In the genomic region with DNA sequence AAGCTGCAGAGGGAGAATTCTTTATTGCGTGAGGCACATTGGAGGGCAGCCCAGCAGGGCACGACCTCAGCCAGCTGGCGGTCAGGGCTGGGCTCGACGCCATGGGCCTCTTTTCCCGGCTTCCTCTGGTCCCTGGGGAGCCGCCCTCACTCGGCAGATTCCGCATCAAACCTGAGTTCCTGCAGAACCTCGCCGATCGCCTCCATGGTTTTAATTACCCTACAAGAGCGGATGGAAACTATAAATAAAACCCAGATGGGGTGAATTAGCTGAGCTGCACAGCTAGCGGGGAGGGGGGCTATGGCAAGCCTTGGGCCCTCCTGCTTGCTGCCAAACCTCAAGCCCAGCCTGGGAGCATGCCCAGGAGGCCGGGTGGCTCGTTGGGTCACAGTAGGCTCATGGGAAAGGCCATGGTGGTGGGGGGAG, we compare ENCODE assay signal across 11 mouse cellular contexts. TPM values are rescaled to one million over a fixed set of nuclear protein-coding genes. Genes with fewer than 3 reads are reported as not detected.
DNase-seq lines count a peak whose midpoint lies in the region; ATAC-seq and TF ChIP-seq lines count a peak whose summit lies in the region.
"Had no signal": no experiment of that assay in that cellular context is flagged by ENCODE, and none has a peak within 500 bp of the region (broad histone marks: within the 10 kb centered on the region; RNA-seq: fewer than 3 reads in every experiment).

No protein-coding gene starts in this region.

- H3K36me3 ChIP-seq in hindbrain, embryonic 10.5 days: peaks cover 42% of the 10 kb centered on the region
- H3K36me3 ChIP-seq in hindbrain, embryonic 14.5 days (replicated peaks; ENCODE audit: control insufficient read depth, insufficient read depth): peaks cover 34% of the 10 kb centered on the region
- peaks cover 15% of the 10 kb centered on the region; the same call in 1 of the 2 replicates for H3K36me3 ChIP-seq in hindbrain, postnatal 0 days (ENCODE audit: insufficient read depth, low read length)
- peaks cover 20% of the 10 kb centered on the region for H3K36me3 ChIP-seq in lung, embryonic 15.5 days

- no peak overlapping the region for H3K4me2 ChIP-seq in hindbrain, embryonic 14.5 days (replicated peaks)
- no peak overlapping the region for H3K4me2 ChIP-seq in hindbrain, postnatal 0 days (ENCODE audit: low read depth, low read length)
- H3K4me2 ChIP-seq in lung, embryonic 15.5 days: 0 out of 2 replicates have a peak overlapping the region, but pooled peaks have one; percentile 88

- peaks cover 56% of the 10 kb centered on the region for H3K27me3 ChIP-seq in hindbrain, embryonic 10.5 days (ENCODE audit: insufficient read depth, poor library complexity, severe bottlenecking)
- peaks cover 50% of the 10 kb centered on the region for H3K27me3 ChIP-seq in hindbrain, embryonic 14.5 days (ENCODE audit: control insufficient read depth, insufficient read depth, low read length)
- H3K27me3 ChIP-seq in hindbrain, postnatal 0 days (ENCODE audit: insufficient read depth, low read length): peaks cover 11% of the 10 kb centered on the region
- peaks cover 33% of the 10 kb centered on the region for H3K27me3 ChIP-seq in lung, embryonic 15.5 days

- H3K9ac ChIP-seq in hindbrain, embryonic 14.5 days: no peak overlapping the region
- H3K9ac ChIP-seq in hindbrain, postnatal 0 days (replicated peaks; ENCODE audit: low read length): no peak overlapping the region
- H3K9ac ChIP-seq in lung, embryonic 15.5 days: no peak overlapping the region
- H3K9ac ChIP-seq: liver, embryonic 14.5 days had no signal

- peak; percentile 63 for DNase-seq in hindbrain, embryonic 10.5 days (ENCODE audit: low spot score)
- DNase-seq in hindbrain, embryonic 14.5 days (ENCODE audit: low spot score): no peak
- DNase-seq in adipocyte (ENCODE audit: low spot score): peak; percentile 99
- DNase-seq in hindbrain, postnatal 0 days (ENCODE audit: low spot score): peak; percentile 65
- no peak for DNase-seq in retina, embryonic 14.5 days (ENCODE audit: low spot score)

- no peak for ATAC-seq in hindbrain, embryonic 14.5 days (ENCODE audit: low FRiP score)
- no peak for ATAC-seq in hindbrain, postnatal 0 days
- no peak for ATAC-seq in lung, embryonic 15.5 days (ENCODE audit: borderline replicate concordance, extremely low read depth, low FRiP score, low TSS enrichment)
- no peak for ATAC-seq in megakaryocyte-erythroid progenitor cell, adult 5-6 weeks (replicated peaks; ENCODE audit: low FRiP score, low TSS enrichment, poor library complexity, severe bottlenecking)

- H3K4me1 ChIP-seq in hindbrain, embryonic 10.5 days (replicated peaks): peaks cover 84% of the 10 kb centered on the region
- peaks cover 40% of the 10 kb centered on the region for H3K4me1 ChIP-seq in hindbrain, embryonic 14.5 days (replicated peaks; ENCODE audit: control insufficient read depth, insufficient read depth, low read length)
- H3K4me1 ChIP-seq in embryonic fibroblast, embryonic 13.5 days (ENCODE audit: control insufficient read depth, insufficient read depth, low read length): peaks cover 8% of the 10 kb centered on the region; the same call in 1 of the 2 replicates
- peaks cover 19% of the 10 kb centered on the region; the same call in 1 of the 2 replicates for H3K4me1 ChIP-seq in hindbrain, postnatal 0 days (ENCODE audit: insufficient read depth, low read length)
- peaks cover 81% of the 10 kb centered on the region for H3K4me1 ChIP-seq in lung, embryonic 15.5 days

- no peaks in the 10 kb centered on the region for H3K9me3 ChIP-seq in hindbrain, embryonic 10.5 days
- no peaks in the 10 kb centered on the region for H3K9me3 ChIP-seq in hindbrain, embryonic 14.5 days (ENCODE audit: control insufficient read depth, low read length)
- no peaks in the 10 kb centered on the region for H3K9me3 ChIP-seq in hindbrain, postnatal 0 days (ENCODE audit: low read length)
- no peaks in the 10 kb centered on the region for H3K9me3 ChIP-seq in lung, embryonic 15.5 days
- H3K9me3 ChIP-seq: G1E had no signal

- TF ChIP-seq POLR2A in embryonic fibroblast, embryonic 13.5 days (IDR thresholded peaks at IDR 0.05; ENCODE audit: low read depth, low read length): no peak

- H3K27ac ChIP-seq in hindbrain, embryonic 10.5 days: no peak overlapping the region
- H3K27ac ChIP-seq in hindbrain, embryonic 14.5 days: no peak overlapping the region
- H3K27ac ChIP-seq in embryonic fibroblast, embryonic 13.5 days (ENCODE audit: insufficient read depth, low read length): peak overlapping the region; percentile 45
- no peak overlapping the region for H3K27ac ChIP-seq in hindbrain, postnatal 0 days
- no peak overlapping the region for H3K27ac ChIP-seq in lung, embryonic 15.5 days
- H3K27ac ChIP-seq: liver, embryonic 14.5 days had no signal

- no peak for TF ChIP-seq CTCF in embryonic fibroblast, embryonic 13.5 days (IDR thresholded peaks at IDR 0.05; ENCODE audit: borderline replicate concordance, insufficient read depth, low read length)
- TF ChIP-seq CTCF in hindbrain, postnatal 0 days (IDR thresholded peaks at IDR 0.05; ENCODE audit: low read depth): no peak

- H3K4me3 ChIP-seq in hindbrain, embryonic 10.5 days: peak overlapping the region; percentile 64
- no peak overlapping the region for H3K4me3 ChIP-seq in hindbrain, embryonic 14.5 days (replicated peaks; ENCODE audit: low read length)
- H3K4me3 ChIP-seq in embryonic fibroblast, embryonic 13.5 days (ENCODE audit: insufficient read depth, low read length): no peak overlapping the region
- H3K4me3 ChIP-seq in hindbrain, postnatal 0 days (ENCODE audit: low read length): no peak overlapping the region
- no peak overlapping the region for H3K4me3 ChIP-seq in lung, embryonic 15.5 days

- 52% methylated on average over 16 of the region's 16 CpGs for WGBS in hindbrain, embryonic 10.5 days
- 42% methylated on average over 16 of the region's 16 CpGs for WGBS in hindbrain, embryonic 14.5 days
- 24% methylated on average over 16 of the region's 16 CpGs for WGBS in hindbrain, postnatal 0 days
- WGBS in lung, embryonic 15.5 days: 48% methylated on average over 16 of the region's 16 CpGs

RNA-seq across cellular contexts. Expression of gene Rex1bd, which starts 2.2 kb away (rescaled TPM):
- polyA plus RNA-seq in hindbrain, embryonic 10.5 days (2016; fragmentation: Nextera tagmentation; extraction: Ambion mirVana): 131 and 148 TPM in 2 replicates
- 161 and 166 TPM in 2 replicates for polyA plus RNA-seq in hindbrain, embryonic 14.5 days (2014; fragmentation: Nextera tagmentation; extraction: Ambion mirVana)
- 29.9 and 46.6 TPM in 2 replicates for polyA plus RNA-seq in embryonic fibroblast, embryonic 13.5 days (2011; ENCODE audit: insufficient read length, low read depth, missing spikeins)
- total RNA-seq in hindbrain, postnatal 0 days (2014; rRNA removed): 140 TPM in 2 replicates
- polyA plus RNA-seq in hindbrain, postnatal 0 days (2015; fragmentation: Nextera tagmentation; extraction: Ambion mirVana): 188 and 190 TPM in 2 replicates
- 120 and 122 TPM in 2 replicates for polyA plus RNA-seq in lung, embryonic 15.5 days (2015; fragmentation: Nextera tagmentation; extraction: Ambion mirVana)
- 53.5 and 57.0 TPM in 2 replicates for total RNA-seq in megakaryocyte-erythroid progenitor cell, adult 5-6 weeks (2014; fragmentation: Nextera tagmentation)
- 25.8 and 48.7 TPM in 2 replicates for total RNA-seq in megakaryocyte-erythroid progenitor cell, adult 5-6 weeks (2017)

RNA-seq across cellular contexts. Expression of gene Uba52, which starts 6.3 kb away (rescaled TPM):
- polyA plus RNA-seq in hindbrain, embryonic 10.5 days (2016; fragmentation: Nextera tagmentation; extraction: Ambion mirVana): 914 and 933 TPM in 2 replicates
- 622 and 778 TPM in 2 replicates for polyA plus RNA-seq in hindbrain, embryonic 14.5 days (2014; fragmentation: Nextera tagmentation; extraction: Ambion mirVana)
- 547 and 589 TPM in 2 replicates for polyA plus RNA-seq in embryonic fibroblast, embryonic 13.5 days (2011; ENCODE audit: insufficient read length, low read depth, missing spikeins)
- 510 and 535 TPM in 2 replicates for total RNA-seq in hindbrain, postnatal 0 days (2014; rRNA removed)
- 717 and 784 TPM in 2 replicates for polyA plus RNA-seq in hindbrain, postnatal 0 days (2015; fragmentation: Nextera tagmentation; extraction: Ambion mirVana)
- polyA plus RNA-seq in lung, embryonic 15.5 days (2015; fragmentation: Nextera tagmentation; extraction: Ambion mirVana): 909 and 953 TPM in 2 replicates
- 2,751 and 3,393 TPM in 2 replicates for total RNA-seq in megakaryocyte-erythroid progenitor cell, adult 5-6 weeks (2014; fragmentation: Nextera tagmentation)
- total RNA-seq in megakaryocyte-erythroid progenitor cell, adult 5-6 weeks (2017): 4,463 and 5,230 TPM in 2 replicates

RNA-seq across cellular contexts. Expression of gene Crlf1, which starts 11.3 kb away (rescaled TPM):
- 4.5 and 10.3 TPM in 2 replicates for polyA plus RNA-seq in hindbrain, embryonic 10.5 days (2016; fragmentation: Nextera tagmentation; extraction: Ambion mirVana)
- 6.3 and 6.9 TPM in 2 replicates for polyA plus RNA-seq in hindbrain, embryonic 14.5 days (2014; fragmentation: Nextera tagmentation; extraction: Ambion mirVana)
- polyA plus RNA-seq in embryonic fibroblast, embryonic 13.5 days (2011; ENCODE audit: insufficient read length, low read depth, missing spikeins): 215 and 351 TPM in 2 replicates
- 6.5 and 26.7 TPM in 2 replicates for total RNA-seq in hindbrain, postnatal 0 days (2014; rRNA removed)
- polyA plus RNA-seq in hindbrain, postnatal 0 days (2015; fragmentation: Nextera tagmentation; extraction: Ambion mirVana): 16.3 and 17.3 TPM in 2 replicates
- polyA plus RNA-seq in lung, embryonic 15.5 days (2015; fragmentation: Nextera tagmentation; extraction: Ambion mirVana): 181 and 186 TPM in 2 replicates
- 0.30 and 2.3 TPM in 2 replicates for total RNA-seq in megakaryocyte-erythroid progenitor cell, adult 5-6 weeks (2014; fragmentation: Nextera tagmentation)
- not detected in 2 replicates for total RNA-seq in megakaryocyte-erythroid progenitor cell, adult 5-6 weeks (2017)
- total RNA-seq: G1E had no signal
- polyA plus RNA-seq: G1E had no signal

RNA-seq across cellular contexts. Expression of gene Tmem59l, which starts 17.1 kb away (rescaled TPM):
- polyA plus RNA-seq in hindbrain, embryonic 10.5 days (2016; fragmentation: Nextera tagmentation; extraction: Ambion mirVana): 11.1 and 11.5 TPM in 2 replicates
- 143 and 149 TPM in 2 replicates for polyA plus RNA-seq in hindbrain, embryonic 14.5 days (2014; fragmentation: Nextera tagmentation; extraction: Ambion mirVana)
- 0.58 and 1.5 TPM in 2 replicates for polyA plus RNA-seq in embryonic fibroblast, embryonic 13.5 days (2011; ENCODE audit: insufficient read length, low read depth, missing spikeins)
- total RNA-seq in hindbrain, postnatal 0 days (2014; rRNA removed): 196 and 198 TPM in 2 replicates
- 191 and 205 TPM in 2 replicates for polyA plus RNA-seq in hindbrain, postnatal 0 days (2015; fragmentation: Nextera tagmentation; extraction: Ambion mirVana)
- 6.5 and 6.6 TPM in 2 replicates for polyA plus RNA-seq in lung, embryonic 15.5 days (2015; fragmentation: Nextera tagmentation; extraction: Ambion mirVana)
- total RNA-seq in megakaryocyte-erythroid progenitor cell, adult 5-6 weeks (2014; fragmentation: Nextera tagmentation): not detected in 2 replicates
- total RNA-seq in megakaryocyte-erythroid progenitor cell, adult 5-6 weeks (2017): not detected in 2 replicates
- total RNA-seq: G1E had no signal
- polyA plus RNA-seq: erythroblast, embryonic 14.5 days had no signal

RNA-seq across cellular contexts. Expression of gene Fkbp8, which starts 23.2 kb away (rescaled TPM):
- 311 and 360 TPM in 2 replicates for polyA plus RNA-seq in hindbrain, embryonic 10.5 days (2016; fragmentation: Nextera tagmentation; extraction: Ambion mirVana)
- polyA plus RNA-seq in hindbrain, embryonic 14.5 days (2014; fragmentation: Nextera tagmentation; extraction: Ambion mirVana): 328 and 332 TPM in 2 replicates
- polyA plus RNA-seq in embryonic fibroblast, embryonic 13.5 days (2011; ENCODE audit: insufficient read length, low read depth, missing spikeins): 105 and 110 TPM in 2 replicates
- 532 and 593 TPM in 2 replicates for total RNA-seq in hindbrain, postnatal 0 days (2014; rRNA removed)
- 343 and 360 TPM in 2 replicates for polyA plus RNA-seq in hindbrain, postnatal 0 days (2015; fragmentation: Nextera tagmentation; extraction: Ambion mirVana)
- 307 and 313 TPM in 2 replicates for polyA plus RNA-seq in lung, embryonic 15.5 days (2015; fragmentation: Nextera tagmentation; extraction: Ambion mirVana)
- 140 and 265 TPM in 2 replicates for total RNA-seq in megakaryocyte-erythroid progenitor cell, adult 5-6 weeks (2014; fragmentation: Nextera tagmentation)
- 172 and 176 TPM in 2 replicates for total RNA-seq in megakaryocyte-erythroid progenitor cell, adult 5-6 weeks (2017)

Comparison
In these comparisons a context has a peak if more than half of its experiments do, and no peak if none do; other contexts are left out.
1. DNase-seq: peak in hindbrain, embryonic 10.5 days (single experiment), adipocyte (single experiment) and hindbrain, postnatal 0 days (single experiment); none in hindbrain, embryonic 14.5 days (single experiment) and retina, embryonic 14.5 days (single experiment).